8 mouse cellular contexts compared by ENCODE assay signal in genomic region chr9:78378113-78378785, GRCm38 (mm10). TPM values are rescaled to one million over a fixed set of nuclear protein-coding genes. Genes with fewer than 3 reads are reported as not detected.
DNase-seq lines count a peak whose midpoint lies in the region; ATAC-seq and TF ChIP-seq lines count a peak whose summit lies in the region.

Gene Ooep (minus strand): TSS chr9:78378725.

- peak within 1 kb of the TSS; percentile 55 for H3K4me2 ChIP-seq in hindbrain, embryonic 11.5 days (replicated peaks; ENCODE audit: low read depth, low read length)
- H3K4me2 ChIP-seq in liver, embryonic 14.5 days (ENCODE audit: low read depth) = 0 out of 2 replicates have a peak within 1 kb of the TSS, but pooled peaks have one; percentile 11
- peak within 1 kb of the TSS; percentile 68 for H3K4me2 ChIP-seq in neural tube, embryonic 15.5 days

- TF ChIP-seq EP300 in liver, embryonic 14.5 days (IDR thresholded peaks at IDR 0.05; ENCODE audit: low read depth) = no peak

- no peaks in the 10 kb centered on the region for H3K27me3 ChIP-seq in testis, adult 2 months (ENCODE audit: control insufficient read depth, insufficient read depth, low read length)
- no peaks in the 10 kb centered on the region for H3K27me3 ChIP-seq in hindbrain, embryonic 11.5 days (ENCODE audit: control insufficient read depth, insufficient read depth, low read length)
- H3K27me3 ChIP-seq in liver, embryonic 14.5 days (ENCODE audit: control insufficient read depth, insufficient read depth, low read length) = peaks cover 2% of the 10 kb centered on the region; the same call in 1 of the 2 replicates
- no peaks in the 10 kb centered on the region for H3K27me3 ChIP-seq in neural tube, embryonic 15.5 days (replicated peaks)

- H3K9me3 ChIP-seq in hindbrain, embryonic 11.5 days (ENCODE audit: control insufficient read depth, low read length) = no peaks in the 10 kb centered on the region
- no peaks in the 10 kb centered on the region for H3K9me3 ChIP-seq in liver, embryonic 14.5 days (ENCODE audit: control insufficient read depth, low read length)
- H3K9me3 ChIP-seq in neural tube, embryonic 15.5 days (replicated peaks) = no peaks in the 10 kb centered on the region

- peak within 1 kb of the TSS; percentile 37 for H3K4me3 ChIP-seq in testis, adult 2 months (ENCODE audit: control insufficient read depth, low read depth, low read length)
- H3K4me3 ChIP-seq in hindbrain, embryonic 11.5 days (ENCODE audit: low read depth, low read length) = peak within 1 kb of the TSS; percentile 20
- no peak within 1 kb of the TSS for H3K4me3 ChIP-seq in liver, embryonic 14.5 days (ENCODE audit: insufficient read depth in 1 of 2, low read depth in 2 of 2, low read length in 2 of 2)
- H3K4me3 ChIP-seq in neural tube, embryonic 15.5 days (replicated peaks) = peak within 1 kb of the TSS; percentile 41

- 8% methylated on average over 16 of the region's 23 CpGs for WGBS in hindbrain, embryonic 11.5 days
- 7% methylated on average over 22 of the region's 23 CpGs for WGBS in liver, embryonic 14.5 days (ENCODE audit: insufficient replicate concordance)
- 6% methylated on average over 23 of the region's 23 CpGs for WGBS in neural tube, embryonic 15.5 days

- no peak within 1 kb of the TSS for H3K27ac ChIP-seq in testis, adult 2 months (ENCODE audit: control insufficient read depth, insufficient read depth, low read depth, low read length)
- H3K27ac ChIP-seq in hindbrain, embryonic 11.5 days (ENCODE audit: low read depth, low read length) = no peak within 1 kb of the TSS
- H3K27ac ChIP-seq in liver, embryonic 14.5 days = no peak within 1 kb of the TSS
- H3K27ac ChIP-seq in neural tube, embryonic 15.5 days (replicated peaks) = peak within 1 kb of the TSS; percentile 45; the same call in 1 of the 2 replicates

- DNase-seq in cerebellum, postnatal 36 days = peak; percentile 3 to 6
- no peak for DNase-seq in cerebellum, adult 8-10 months
- no peak for DNase-seq in testis, postnatal 14 days (ENCODE audit: low spot score)
- peak; percentile 58 for DNase-seq in hindbrain, embryonic 11.5 days (ENCODE audit: low spot score)
- DNase-seq in liver, embryonic 14.5 days (ENCODE audit: low read depth in 3 of 3, low spot score in 3 of 3) = no peak
- DNase-seq in urinary bladder, adult 18-20 months (ENCODE audit: low spot score in 2 of 2) = no peak

- no peaks in the 10 kb centered on the region; the same call in 1 of the 2 replicates for H3K4me1 ChIP-seq in testis, adult 2 months (ENCODE audit: control insufficient read depth, insufficient read depth, low read length)
- H3K4me1 ChIP-seq in hindbrain, embryonic 11.5 days (replicated peaks; ENCODE audit: control insufficient read depth, insufficient read depth, low read length) = no peaks in the 10 kb centered on the region
- no peaks in the 10 kb centered on the region for H3K4me1 ChIP-seq in liver, embryonic 14.5 days (replicated peaks; ENCODE audit: control insufficient read depth in 2 of 2, insufficient read depth in 2 of 2, low read length in 1 of 2)
- H3K4me1 ChIP-seq in neural tube, embryonic 15.5 days = peaks cover 14% of the 10 kb centered on the region

- no peak for TF ChIP-seq CTCF in testis, adult 2 months (IDR thresholded peaks at IDR 0.05; ENCODE audit: control insufficient read depth, insufficient read depth, insufficient replicate concordance, low read depth, low read length)
- TF ChIP-seq CTCF in liver, embryonic 14.5 days (IDR thresholded peaks at IDR 0.05; ENCODE audit: low read depth) = no peak

- no peak for TF ChIP-seq POLR2A in testis, adult 2 months (IDR thresholded peaks at IDR 0.05; ENCODE audit: control insufficient read depth, low read depth, low read length)

- H3K36me3 ChIP-seq in testis, adult 2 months (ENCODE audit: control insufficient read depth, insufficient read depth, low read length) = no peaks in the 10 kb centered on the region
- H3K36me3 ChIP-seq in hindbrain, embryonic 11.5 days (ENCODE audit: control insufficient read depth, insufficient read depth, low read length) = no peaks in the 10 kb centered on the region
- H3K36me3 ChIP-seq in liver, embryonic 14.5 days (replicated peaks; ENCODE audit: control insufficient read depth, insufficient read depth, low read depth) = no peaks in the 10 kb centered on the region
- H3K36me3 ChIP-seq in neural tube, embryonic 15.5 days = no peaks in the 10 kb centered on the region

- peak; percentile 86 for ATAC-seq in hindbrain, embryonic 11.5 days (ENCODE audit: low FRiP score)
- ATAC-seq in liver, embryonic 14.5 days (ENCODE audit: insufficient read depth) = no peak
- peak; percentile 94 for ATAC-seq in neural tube, embryonic 15.5 days (ENCODE audit: low FRiP score)

- peak within 1 kb of the TSS; percentile 0; the same call in 1 of the 2 replicates for H3K9ac ChIP-seq in hindbrain, embryonic 11.5 days (ENCODE audit: low read depth, low read length)
- H3K9ac ChIP-seq in liver, embryonic 14.5 days (replicated peaks) = no peak within 1 kb of the TSS
- H3K9ac ChIP-seq in neural tube, embryonic 15.5 days (replicated peaks) = peak within 1 kb of the TSS; percentile 55

RNA-seq across cellular contexts. Expression of gene Ooep, which starts in this region (rescaled TPM):
- polyA plus RNA-seq in testis, adult 2 months (2012; rRNA removed) = not detected in 2 replicates
- polyA plus RNA-seq in hindbrain, embryonic 11.5 days (2014; fragmentation: Nextera tagmentation; extraction: Ambion mirVana) = 2.9 and 3.3 TPM in 2 replicates
- 0.02 TPM in 1 of 2 replicates, not detected in the other for polyA plus RNA-seq in liver, embryonic 14.5 days (2012; rRNA removed)
- polyA plus RNA-seq in liver, embryonic 14.5 days (2014; fragmentation: Nextera tagmentation; extraction: Ambion mirVana) = 0.09 TPM in 1 of 2 replicates, not detected in the other
- 3.8 and 4.4 TPM in 2 replicates for polyA plus RNA-seq in neural tube, embryonic 15.5 days (2015; fragmentation: Nextera tagmentation; extraction: Ambion mirVana)

Comparison
In these comparisons a context has a peak if more than half of its experiments do, and no peak if none do; other contexts are left out.
1. DNase-seq: peak in cerebellum, postnatal 36 days (2 of 2) and hindbrain, embryonic 11.5 days (single experiment); none in cerebellum, adult 8-10 months (single experiment), testis, postnatal 14 days (single experiment), liver, embryonic 14.5 days (0 of 3) and urinary bladder, adult 18-20 months (0 of 2).
2. H3K4me3 ChIP-seq: peak in testis, adult 2 months (single experiment), hindbrain, embryonic 11.5 days (single experiment) and neural tube, embryonic 15.5 days (single experiment); none in liver, embryonic 14.5 days (0 of 2).
3. H3K4me2 ChIP-seq: peak in every context shown above with its lines; median percentile 68 in neural tube, embryonic 15.5 days; 55 in hindbrain, embryonic 11.5 days; 11 in liver, embryonic 14.5 days.